Mouse (Mus musculus) kidney, adult 2 months (tissue): Measurements from ENCODE around the gene Ccdc88b.

Experiments
- CTCF ChIP-seq: fragments of 200-500 bp; conservative IDR thresholded peaks from 2 replicates; pipeline ENCODE4 v1.5.1; 2011; ENCODE audit warnings: low read depth, mild to moderate bottlenecking, control low read depth, low read length, moderate library complexity, mixed read lengths; ENCODE audit not compliant: insufficient read depth, insufficient read length
- POLR2A ChIP-seq: fragments of 200-500 bp; IDR thresholded peaks from one replicate; pipeline ENCODE4 v1.6.1; 2011; ENCODE audit warnings: low read depth, low read length, control low read depth

- TF ChIP-seq CTCF (no peak), POLR2A (no peak)
These were observed 41.6 kb upstream of the Ccdc88b start for GRCm38 (mm10) chr19:6899641-6900040.
